Mouse (Mus musculus): ENCODE data around the gene Prr7. TPM values are rescaled to one million over a fixed set of nuclear protein-coding genes. Genes with fewer than 3 reads are reported as not detected.
"Not testable (repeated sequence)": the region's sequence is repeated elsewhere in the genome, so short reads cannot be mapped to it uniquely, and the experiment has no call there.

The Prr7 gene
- total RNA-seq (2021) = under 1 TPM; 0.62 to 0.77 TPM
- long read RNA-seq, experiment 1 = 0 reads
- long read RNA-seq, experiment 2 = 0 reads

- DNase-seq = peak in 1 of 2 experiments; percentile 39
- intact Hi-C loops (cut with DNase I) = no loop called here
Measured at GRCm38 (mm10) chr13:55464027-55464884, at the start of gene Prr7. Gene Prr7 (plus strand): TSS chr13:55464267.

GRCm38 (mm10) chr13:55414743-55415380, 49.2 kb upstream of the Prr7 start, which contains the start of gene Pfn3:
Gene Pfn3 (minus strand): TSS chr13:55415232.
- intact Hi-C loops (cut with DNase I) = no loop called here
- DNase-seq = no peak

GRCm38 (mm10) chr13:55418004-55418403, 46.1 kb upstream of the Prr7 start:
- DNase-seq = peak; percentile 86 to 89
- intact Hi-C loops (cut with DNase I) = loop anchor here (2.0 kb wide), 1 partner anchor 97 kb away; no protein-coding TSS in a partner anchor

GRCm38 (mm10) chr13:55419142-55419541, 44.9 kb upstream of the Prr7 start:
- intact Hi-C loops (cut with DNase I) = loop anchor here (2.0 kb wide), 1 partner anchor 96 kb away; no protein-coding TSS in a partner anchor
- DNase-seq = no peak

- intact Hi-C loops (cut with DNase I) = loop anchor here (1.0 kb wide), 1 partner anchor 49 kb away; no protein-coding TSS in a partner anchor
- no peak for DNase-seq
Measured at GRCm38 (mm10) chr13:55420018-55420932, 43.8 kb upstream of the Prr7 start.

GRCm38 (mm10) chr13:55420933-55421800, 42.9 kb upstream of the Prr7 start:
- intact Hi-C loops (cut with DNase I) = loop anchor here (1.0 kb wide), 1 partner anchor 48 kb away; no protein-coding TSS in a partner anchor
- DNase-seq = peak; percentile 69 to 73

- intact Hi-C loops (cut with DNase I) = no loop called here
- no peak for DNase-seq
Measured at GRCm38 (mm10) chr13:55426613-55427012, 37.5 kb upstream of the Prr7 start, which contains the start of gene F12. Gene F12 (minus strand): TSS chr13:55426793.

GRCm38 (mm10) chr13:55429226-55429888, 34.7 kb upstream of the Prr7 start:
- intact Hi-C loops (cut with DNase I) = no loop called here
- peak; percentile 53 to 69 for DNase-seq

GRCm38 (mm10) chr13:55430566-55430965, 33.5 kb upstream of the Prr7 start:
- intact Hi-C loops (cut with DNase I) = no loop called here
- no peak for DNase-seq

GRCm38 (mm10) chr13:55431889-55432685, 32.0 kb upstream of the Prr7 start:
- DNase-seq = no peak
- intact Hi-C loops (cut with DNase I) = no loop called here

GRCm38 (mm10) chr13:55437111-55437629, 26.9 kb upstream of the Prr7 start:
- DNase-seq; intact Hi-C loops (cut with DNase I): not testable (repeated sequence)

- intact Hi-C loops (cut with DNase I) = no loop called here
- DNase-seq = no peak
Measured at GRCm38 (mm10) chr13:55443799-55444285, 20.2 kb upstream of the Prr7 start.

- intact Hi-C loops (cut with DNase I) = no loop called here
Measured at GRCm38 (mm10) chr13:55444286-55444936, 19.7 kb upstream of the Prr7 start.

GRCm38 (mm10) chr13:55444937-55445315, 19.1 kb upstream of the Prr7 start, which contains the start of gene Grk6:
Gene Grk6 (plus strand): TSS chr13:55445072.
- intact Hi-C loops (cut with DNase I) = no loop called here

More at GRCm38 (mm10) chr13:55444286-55444936, 19.7 kb upstream of the Prr7 start:
- DNase-seq = no peak

GRCm38 (mm10) chr13:55445361-55446091, 18.5 kb upstream of the Prr7 start:
- peak; percentile 5 to 63 for DNase-seq

More at GRCm38 (mm10) chr13:55444937-55445315, 19.1 kb upstream of the Prr7 start, which contains the start of gene Grk6:
- peak; percentile 99 for DNase-seq

More at GRCm38 (mm10) chr13:55445361-55446091, 18.5 kb upstream of the Prr7 start:
- intact Hi-C loops (cut with DNase I) = no loop called here

All from gastrocnemius, postnatal 36 days (tissue).